Mouse (Mus musculus) intestine, embryonic 14.5 days (tissue): ENCODE results near the gene Psat1. TPM values are rescaled to one million over a fixed set of nuclear protein-coding genes. Genes with fewer than 3 reads are reported as not detected.

Source experiments
- ATAC-seq: fragments of 200-750 bp; cut with Nextera tagmentation; replicated peaks from 2 replicates; pipeline ENCODE4 v1.8.0; 2017; ENCODE audit warnings: low read depth, moderate number of reproducible peaks, moderate TSS enrichment, moderate library complexity; ENCODE audit not compliant: low FRiP score, low TSS enrichment
- DNase-seq: peaks from one replicate; pipeline ENCODE4 v3.0.0-alpha.2; 2018; ENCODE audit warnings: low spot score
- H3K27ac ChIP-seq: fragments of 300-500 bp; sonication (generic); 2 replicates; pipeline ENCODE4 v1.5.1; 2014; ENCODE audit warnings: low read depth, mild to moderate bottlenecking, control low read depth
- H3K27me3 ChIP-seq: fragments of 300-500 bp; sonication (generic); replicated peaks from 2 replicates; pipeline ENCODE4 v1.6.1; 2014; ENCODE audit warnings: low read length, control low read depth; ENCODE audit not compliant: control insufficient read depth, insufficient read depth
- H3K36me3 ChIP-seq: fragments of 300-500 bp; sonication (generic); 2 replicates; pipeline ENCODE4 v1.6.1; 2014; ENCODE audit warnings: low read length, control low read depth; ENCODE audit not compliant: control insufficient read depth, insufficient read depth
- H3K4me1 ChIP-seq: fragments of 300-500 bp; sonication (generic); replicated peaks from 2 replicates; pipeline ENCODE4 v1.6.1; 2014; ENCODE audit warnings: low read length, control low read depth, mixed read lengths; ENCODE audit not compliant: control insufficient read depth, insufficient read depth
- H3K4me2 ChIP-seq: fragments of 300-500 bp; sonication (generic); 2 replicates; pipeline ENCODE4 v1.6.1; 2014; ENCODE audit warnings: low read length
- H3K4me3 ChIP-seq: fragments of 300-500 bp; sonication (generic); 2 replicates; pipeline ENCODE4 v1.5.1; 2014; ENCODE audit warnings: low read depth, low read length, control low read depth, mixed read lengths
- H3K9ac ChIP-seq: fragments of 300-500 bp; sonication (generic); 2 replicates; pipeline ENCODE4 v1.6.1; 2014; ENCODE audit warnings: mild to moderate bottlenecking, low read length
- H3K9me3 ChIP-seq: fragments of 300-500 bp; sonication (generic); 2 replicates; pipeline ENCODE4 v1.6.1; 2016; ENCODE audit warnings: low read length, control low read depth; ENCODE audit not compliant: control insufficient read depth
- WGBS: fragments of 180-500 bp; shearing (Covaris S2); extraction: QIAGEN DNeasy Blood & Tissue Kit; methylation state at CpG from one replicate; pipeline ENCODE4 v1.1.7; 2014; 5-methylcytosine and 5-hydroxymethylcytosine counted together
- polyA plus RNA-seq: library from polyadenylated mRNA; unstranded; fragments of >200 nt; fragmentation: Nextera tagmentation; extraction: Ambion mirVana; gene quantifications from 2 replicates; pipeline ENCODE4 v1.2.1, GENCODE M21; 2014

Gene Psat1
- polyA plus RNA-seq, 1 experiment from 2014 or later, result 80.8 TPM

GRCm38 (mm10) chr19:15942421-15943116, 4.6 kb downstream of the Psat1 start:
- Histone ChIP-seq H3K27me3 (no peaks in the 10 kb centered on the region), H3K9me3 (no peaks in the 10 kb centered on the region), H3K4me3 (no peak overlapping the region), H3K36me3 (no peaks in the 10 kb centered on the region), H3K4me2 (no peak overlapping the region), H3K4me1 (no peaks in the 10 kb centered on the region), H3K9ac (no peak overlapping the region), H3K27ac (no peak overlapping the region)
- 61% methylated on average over 11 of the region's 11 CpGs for WGBS
- DNase-seq (no peak), ATAC-seq (no peak)

- DNase-seq, result peak; percentile 61
- Histone ChIP-seq H3K4me2 (no peak overlapping the region), H3K27ac (no peak overlapping the region; the same call in 1 of the 2 replicates)
Observed at GRCm38 (mm10) chr19:15941399-15941798, 5.7 kb downstream of the Psat1 start.

GRCm38 (mm10) chr19:15925719-15926045, 21.5 kb downstream of the Psat1 start:
- H3K4me3 ChIP-seq, result peak overlapping the region; percentile 61
- peak overlapping the region; percentile 19; the same call in 1 of the 2 replicates for H3K27ac ChIP-seq
- ATAC-seq (peak; percentile 12; the same call in 1 of the 2 replicates), DNase-seq (peak; percentile 74)
- peak overlapping the region; percentile 91 for H3K4me2 ChIP-seq
- H3K27me3 ChIP-seq, result no peaks in the 10 kb centered on the region
- H3K9me3 ChIP-seq, result no peaks in the 10 kb centered on the region
- no peak overlapping the region for H3K9ac ChIP-seq
- no peaks in the 10 kb centered on the region for H3K36me3 ChIP-seq
- H3K4me1 ChIP-seq, result peaks cover 18% of the 10 kb centered on the region
- WGBS, result 20% methylated on average over 4 of the region's 4 CpGs

More at GRCm38 (mm10) chr19:15941399-15941798, 5.7 kb downstream of the Psat1 start:
- WGBS, result 51% methylated on average over 8 of the region's 8 CpGs
- no peak overlapping the region for H3K9ac ChIP-seq
- ATAC-seq, result peak; percentile 82
- no peaks in the 10 kb centered on the region for H3K9me3 ChIP-seq
- H3K27me3 ChIP-seq, result no peaks in the 10 kb centered on the region
- H3K4me1 ChIP-seq, result no peaks in the 10 kb centered on the region
- no peak overlapping the region for H3K4me3 ChIP-seq
- no peaks in the 10 kb centered on the region for H3K36me3 ChIP-seq

GRCm38 (mm10) chr19:15924866-15925718, 22.0 kb downstream of the Psat1 start:
- H3K36me3 ChIP-seq, result no peaks in the 10 kb centered on the region
- H3K27ac ChIP-seq, result peak overlapping the region; percentile 69
- peak overlapping the region; percentile 55 for H3K9ac ChIP-seq
- WGBS, result 4% methylated on average over 43 of the region's 43 CpGs
- H3K9me3 ChIP-seq, result no peaks in the 10 kb centered on the region
- H3K4me2 ChIP-seq, result peak overlapping the region; percentile 91
- ATAC-seq (peak; percentile 99), DNase-seq (peak; percentile 88)
- no peaks in the 10 kb centered on the region for H3K27me3 ChIP-seq
- H3K4me3 ChIP-seq, result peak overlapping the region; percentile 61
- peaks cover 18% of the 10 kb centered on the region for H3K4me1 ChIP-seq

GRCm38 (mm10) chr19:15924181-15924865, 22.8 kb downstream of the Psat1 start:
- Histone ChIP-seq H3K9ac (peak overlapping the region; percentile 55), H3K36me3 (0 out of 2 replicates have a peak, but pooled peaks cover under 1% of the 10 kb centered on the region), H3K27me3 (no peaks in the 10 kb centered on the region), H3K4me1 (peaks cover 18% of the 10 kb centered on the region), H3K9me3 (no peaks in the 10 kb centered on the region), H3K4me3 (peak overlapping the region; percentile 61), H3K4me2 (peak overlapping the region; percentile 91), H3K27ac (peak overlapping the region; percentile 69)
- DNase-seq, result no peak
- peak; percentile 66 for ATAC-seq
- WGBS, result under 1% methylated on average over 46 of the region's 46 CpGs

- peak overlapping the region; percentile 61 for H3K4me3 ChIP-seq
- H3K4me2 ChIP-seq, result peak overlapping the region; percentile 91
- ATAC-seq (no peak), DNase-seq (peak; percentile 58)
- H3K27ac ChIP-seq, result no peak overlapping the region
- WGBS, result 29% methylated on average over 9 of the region's 9 CpGs
- no peak overlapping the region for H3K9ac ChIP-seq
- no peaks in the 10 kb centered on the region for H3K9me3 ChIP-seq
- no peaks in the 10 kb centered on the region for H3K27me3 ChIP-seq
- peaks cover 7% of the 10 kb centered on the region; the same call in 1 of the 2 replicates for H3K36me3 ChIP-seq
- H3K4me1 ChIP-seq, result peaks cover 18% of the 10 kb centered on the region
Observed at GRCm38 (mm10) chr19:15923426-15923825, 23.7 kb downstream of the Psat1 start.

GRCm38 (mm10) chr19:15919336-15919735, 27.8 kb downstream of the Psat1 start:
- Histone ChIP-seq H3K27me3 (no peaks in the 10 kb centered on the region), H3K4me1 (peaks cover 12% of the 10 kb centered on the region), H3K36me3 (peaks cover 24% of the 10 kb centered on the region; the same call in 1 of the 2 replicates), H3K4me2 (no peak overlapping the region), H3K9ac (no peak overlapping the region), H3K9me3 (no peaks in the 10 kb centered on the region), H3K27ac (no peak overlapping the region), H3K4me3 (no peak overlapping the region)
- DNase-seq (no peak), ATAC-seq (no peak)
- 94% methylated on average over 7 of the region's 7 CpGs for WGBS

- Histone ChIP-seq H3K9me3 (no peaks in the 10 kb centered on the region), H3K4me3 (no peak overlapping the region), H3K4me2 (no peak overlapping the region), H3K27ac (no peak overlapping the region), H3K36me3 (peaks cover 33% of the 10 kb centered on the region), H3K9ac (no peak overlapping the region), H3K4me1 (peaks cover 2% of the 10 kb centered on the region; the same call in 1 of the 2 replicates), H3K27me3 (no peaks in the 10 kb centered on the region)
- ATAC-seq (no peak), DNase-seq (no peak)
- WGBS, result 93% methylated on average over 7 of the region's 7 CpGs
Observed at GRCm38 (mm10) chr19:15918111-15918510, 29.0 kb downstream of the Psat1 start.
